Comparison of ENCODE assay signal across 7 mouse cellular contexts in genomic region chr8:77444166-77444870, GRCm38 (mm10).
DNase-seq lines count a peak whose midpoint lies in the region; ATAC-seq and TF ChIP-seq lines count a peak whose summit lies in the region.

No protein-coding gene starts in this region.

- H3K4me3 ChIP-seq in embryonic fibroblast, embryonic 13.5 days (ENCODE audit: insufficient read depth, low read length): no peak overlapping the region

- peak overlapping the region; percentile 48 for H3K27ac ChIP-seq in embryonic fibroblast, embryonic 13.5 days (ENCODE audit: insufficient read depth, low read length)

- no peak for ATAC-seq in inflammation-experienced regulatory T-cells, adult 6 months

- intact Hi-C loops in heart, postnatal 25 days (cut with DNase I): loop anchor here (5.0 kb wide), 1 partner anchor 68 kb away; no protein-coding TSS in a partner anchor

- H3K4me1 ChIP-seq in embryonic fibroblast, embryonic 13.5 days (ENCODE audit: control insufficient read depth, insufficient read depth, low read length): no peaks in the 10 kb centered on the region; the same call in none of the 2 replicates

- peak; percentile 44 for DNase-seq in ovary, adult 18-20 months (ENCODE audit: low spot score)
- DNase-seq in ovary, postnatal 14 days (ENCODE audit: low spot score): no peak
- peak; percentile 76 for DNase-seq in heart, postnatal 25 days (ENCODE audit: low spot score)
- peak; percentile 74 for DNase-seq in testis, postnatal 14 days (ENCODE audit: low spot score)
- DNase-seq in spleen, postnatal 4 days (ENCODE audit: low spot score in 2 of 2): no peak

- no peak for TF ChIP-seq CTCF in embryonic fibroblast, embryonic 13.5 days (IDR thresholded peaks at IDR 0.05; ENCODE audit: borderline replicate concordance, insufficient read depth, low read length)

- TF ChIP-seq POLR2A in embryonic fibroblast, embryonic 13.5 days (IDR thresholded peaks at IDR 0.05; ENCODE audit: low read depth, low read length): no peak

Comparison
In these comparisons a context has a peak if more than half of its experiments do, and no peak if none do; other contexts are left out.
1. DNase-seq: peak in ovary, adult 18-20 months (single experiment), heart, postnatal 25 days (single experiment) and testis, postnatal 14 days (single experiment); none in ovary, postnatal 14 days (single experiment) and spleen, postnatal 4 days (0 of 2).